Mouse (Mus musculus) cerebellum, adult 2 months (tissue): ENCODE results near the gene Wrnip1.
"Not testable (repeated sequence)": the region's sequence is repeated elsewhere in the genome, so short reads cannot be mapped to it uniquely, and the experiment has no call there.

Experiments
- CTCF ChIP-seq: fragments of 200-500 bp; IDR thresholded peaks from 2 replicates; pipeline ENCODE4 v1.5.1; 2011; ENCODE audit warnings: low read depth, mild to moderate bottlenecking, control low read depth, low read length, moderate library complexity, borderline replicate concordance; ENCODE audit not compliant: insufficient read depth
- POLR2A ChIP-seq: fragments of 200-500 bp; IDR thresholded peaks from 2 replicates; pipeline ENCODE4 v1.6.1; 2011; ENCODE audit warnings: low read length, control low read depth, borderline replicate concordance; ENCODE audit not compliant: insufficient read depth

- not testable (repeated sequence) for TF ChIP-seq CTCF, POLR2A
These were observed 66.4 kb downstream of the Wrnip1 start for GRCm38 (mm10) chr13:32868233-32868632.
